8 mouse cellular contexts compared by ENCODE assay signal in genomic region chr4:83656571-83656970, GRCm38 (mm10).
DNase-seq lines count a peak whose midpoint lies in the region; ATAC-seq lines count a peak whose summit lies in the region.

No protein-coding gene starts in this region.

- peak overlapping the region; percentile 36 for H3K4me2 ChIP-seq in heart, embryonic 16.5 days (ENCODE audit: low read depth, low read length)
- peak overlapping the region; percentile 43 for H3K4me2 ChIP-seq in neural tube, embryonic 14.5 days (ENCODE audit: low read depth, low read length)

- no peaks in the 10 kb centered on the region for H3K36me3 ChIP-seq in heart, embryonic 16.5 days (ENCODE audit: control insufficient read depth, insufficient read depth)
- H3K36me3 ChIP-seq in neural tube, embryonic 14.5 days (ENCODE audit: control insufficient read depth, insufficient read depth, low read length), result no peaks in the 10 kb centered on the region

- no peaks in the 10 kb centered on the region for H3K27me3 ChIP-seq in heart, embryonic 16.5 days (ENCODE audit: control insufficient read depth, insufficient read depth, low read length)
- no peaks in the 10 kb centered on the region for H3K27me3 ChIP-seq in neural tube, embryonic 14.5 days (ENCODE audit: control insufficient read depth, insufficient read depth, low read length)

- ATAC-seq in heart, embryonic 16.5 days (replicated peaks; ENCODE audit: extremely low read depth, insufficient read depth, low FRiP score), result no peak; the same call in 1 of the 2 replicates
- peak; percentile 91; the same call in 1 of the 2 replicates for ATAC-seq in neural tube, embryonic 14.5 days (ENCODE audit: low read depth)
- no peak for ATAC-seq in inflammation-experienced regulatory T-cells, adult 6 months

- H3K9ac ChIP-seq in heart, embryonic 16.5 days (ENCODE audit: low read length), result no peak overlapping the region
- 0 out of 2 replicates have a peak overlapping the region, but pooled peaks have one; percentile 26 for H3K9ac ChIP-seq in neural tube, embryonic 14.5 days (replicated peaks; ENCODE audit: low read depth, low read length)

- no peaks in the 10 kb centered on the region for H3K9me3 ChIP-seq in heart, embryonic 16.5 days (replicated peaks; ENCODE audit: control insufficient read depth, low read length)
- H3K9me3 ChIP-seq in neural tube, embryonic 14.5 days (ENCODE audit: control insufficient read depth, low read length), result no peaks in the 10 kb centered on the region

- no peak overlapping the region for H3K4me3 ChIP-seq in heart, embryonic 16.5 days (ENCODE audit: low read length)
- no peak overlapping the region for H3K4me3 ChIP-seq in neural tube, embryonic 14.5 days (ENCODE audit: low read depth, low read length)

- DNase-seq in ZHBTc4 (ENCODE audit: low read depth, low spot score), result peak; percentile 18
- peak; percentile 20 for DNase-seq in brain, adult 2 months (ENCODE audit: low read depth, low spot score)
- peak; percentile 45 to 57 for DNase-seq in kidney, postnatal 4 days
- no peak for DNase-seq in frontal cortex, adult 2 months (ENCODE audit: extremely low spot score in 1 of 2, low spot score in 1 of 2)
- DNase-seq in left cerebral cortex, adult 18-20 months (ENCODE audit: low spot score in 2 of 2), result no peak

- peaks cover 8% of the 10 kb centered on the region for H3K4me1 ChIP-seq in heart, embryonic 16.5 days (ENCODE audit: control insufficient read depth, insufficient read depth, low read length)
- H3K4me1 ChIP-seq in neural tube, embryonic 14.5 days (ENCODE audit: control insufficient read depth, insufficient read depth, low read length), result 0 out of 2 replicates have a peak, but pooled peaks cover 6% of the 10 kb centered on the region

- 18% methylated on average over 10 of the region's 10 CpGs for WGBS in heart, embryonic 16.5 days
- 5% methylated on average over 10 of the region's 10 CpGs for WGBS in neural tube, embryonic 14.5 days

- H3K27ac ChIP-seq in heart, embryonic 16.5 days (ENCODE audit: low read length), result 0 out of 2 replicates have a peak overlapping the region, but pooled peaks have one; percentile 27
- H3K27ac ChIP-seq in neural tube, embryonic 14.5 days (ENCODE audit: low read depth, low read length), result no peak overlapping the region

Comparison
In these comparisons a context has a peak if more than half of its experiments do, and no peak if none do; other contexts are left out.
1. DNase-seq: peak in ZHBTc4 (single experiment), brain, adult 2 months (single experiment) and kidney, postnatal 4 days (2 of 2); none in frontal cortex, adult 2 months (0 of 2) and left cerebral cortex, adult 18-20 months (0 of 2).